Mouse (Mus musculus) cerebellum, postnatal 10 days (tissue): Measurements from ENCODE around the gene Atg2b.

Source experiments
- DNase-seq, 2 experiments: peaks; one replicate each; pipeline ENCODE4 v3.0.0; 2021; ENCODE audit warnings: mixed read lengths in 2 of 2

The Atg2b gene

GRCm38 (mm10) chr12:105597135-105597534 lies 87.9 kb downstream of the Atg2b start:
- DNase-seq = no peak

GRCm38 (mm10) chr12:105593471-105593870 lies 91.5 kb downstream of the Atg2b start:
- no peak for DNase-seq

- peak; percentile 73 to 74 for DNase-seq
Observed at GRCm38 (mm10) chr12:105592361-105592761, 92.7 kb downstream of the Atg2b start.

- peak; percentile 76 to 82 for DNase-seq
Observed at GRCm38 (mm10) chr12:105590786-105591185, 94.2 kb downstream of the Atg2b start.

- DNase-seq = no peak
Observed at GRCm38 (mm10) chr12:105587526-105587925, 97.5 kb downstream of the Atg2b start.

- peak; percentile 87 to 88 for DNase-seq
Observed at GRCm38 (mm10) chr12:105584851-105585250, 100.2 kb downstream of the Atg2b start.

- DNase-seq = no peak
Observed at GRCm38 (mm10) chr12:105583484-105583883, 101.5 kb downstream of the Atg2b start.

GRCm38 (mm10) chr12:105582486-105582885 lies 102.5 kb downstream of the Atg2b start:
- DNase-seq = no peak

GRCm38 (mm10) chr12:105580490-105580889 lies 104.5 kb downstream of the Atg2b start:
- DNase-seq = no peak

GRCm38 (mm10) chr12:105574356-105574755 lies 110.7 kb downstream of the Atg2b start:
- DNase-seq = peak; percentile 63 to 64

- no peak for DNase-seq
Observed at GRCm38 (mm10) chr12:105572622-105573021, 112.4 kb downstream of the Atg2b start.

GRCm38 (mm10) chr12:105571867-105572266 lies 113.1 kb downstream of the Atg2b start:
- DNase-seq = peak; percentile 46 to 54
